Mouse (Mus musculus): ENCODE data around the gene Htra2.
A peak's percentile ranks its signal among the peaks of the same experiment; 100 is the strongest.

Htra2 gene

DNA sequence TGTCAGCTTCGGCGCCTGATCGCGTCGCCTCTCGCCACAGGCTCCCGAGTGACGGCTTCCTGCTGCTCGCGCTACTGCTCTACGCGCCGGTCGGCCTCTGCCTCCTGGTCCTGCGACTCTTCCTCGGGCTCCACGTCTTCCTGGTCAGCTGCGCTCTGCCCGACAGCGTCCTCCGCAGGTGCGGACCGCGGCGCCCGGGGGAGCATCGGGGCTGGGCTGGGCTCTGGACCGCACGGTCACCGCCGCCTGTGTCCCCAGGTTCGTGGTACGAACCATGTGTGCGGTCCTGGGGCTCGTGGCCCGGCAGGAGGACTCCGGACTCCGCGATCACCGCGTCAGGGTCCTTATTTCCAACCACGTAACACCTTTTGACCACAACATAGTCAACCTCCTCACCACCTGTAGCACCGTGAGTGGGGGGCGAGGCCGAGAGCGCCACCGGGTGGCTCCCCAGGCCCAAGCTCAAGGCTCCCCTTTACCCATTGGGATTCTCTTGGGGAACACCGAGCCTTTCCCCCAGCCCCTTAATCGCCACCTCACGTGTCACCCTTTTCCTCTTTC, at the start of gene Htra2:
TSS of gene Htra2 (minus strand) at position 403 of the 561 bp plus-strand sequence.
- DNase-seq (ENCODE audit: low spot score in 2 of 2): no peak

GRCm38 (mm10) chr6:83104158-83104557, 49.1 kb upstream of the Htra2 start:
- DNase-seq (ENCODE audit: low spot score in 2 of 2): no peak

DNA sequence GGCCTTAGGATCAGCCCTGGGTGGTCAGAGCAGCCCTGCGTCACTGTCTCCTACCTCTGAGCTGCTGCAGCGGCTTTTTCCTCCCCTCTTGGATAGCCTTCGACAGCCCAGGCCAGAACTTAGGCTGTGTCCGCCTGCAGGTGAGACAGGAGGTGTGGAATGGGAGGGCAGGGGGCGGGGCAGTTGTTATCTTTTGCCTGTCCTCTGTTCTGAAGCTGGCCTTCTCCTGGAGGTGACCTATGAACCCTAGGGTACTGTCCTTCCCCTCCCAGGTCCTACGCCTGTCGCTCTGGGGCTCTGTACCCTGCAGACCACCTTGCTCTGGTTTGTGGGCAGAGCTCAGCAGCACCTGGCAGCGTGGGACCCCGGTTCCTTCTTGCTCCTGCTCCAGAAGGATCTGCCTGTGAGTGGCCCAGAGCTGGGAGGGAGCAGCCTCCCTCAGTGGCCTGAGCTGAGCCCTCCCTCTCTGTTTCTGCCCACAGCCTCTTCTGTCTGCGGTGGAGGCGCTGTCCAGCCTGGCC, 48.1 kb upstream of the Htra2 start:
- DNase-seq (ENCODE audit: low spot score in 2 of 2): no peak

GRCm38 (mm10) chr6:83101688-83102556, 46.8 kb upstream of the Htra2 start:
- peak; percentile 81 to 85 for DNase-seq (ENCODE audit: low spot score in 2 of 2)

- peak in 1 of 2 experiments; percentile 93 for DNase-seq (ENCODE audit: low spot score in 2 of 2)
These were observed 46.2 kb upstream of the Htra2 start, which contains the start of the genes Ccdc142 and Gm42688 for GRCm38 (mm10) chr6:83101316-83101687. Gene Ccdc142 (plus strand): TSS chr6:83101601. Gene Gm42688 (plus strand): TSS chr6:83101617.

DNA sequence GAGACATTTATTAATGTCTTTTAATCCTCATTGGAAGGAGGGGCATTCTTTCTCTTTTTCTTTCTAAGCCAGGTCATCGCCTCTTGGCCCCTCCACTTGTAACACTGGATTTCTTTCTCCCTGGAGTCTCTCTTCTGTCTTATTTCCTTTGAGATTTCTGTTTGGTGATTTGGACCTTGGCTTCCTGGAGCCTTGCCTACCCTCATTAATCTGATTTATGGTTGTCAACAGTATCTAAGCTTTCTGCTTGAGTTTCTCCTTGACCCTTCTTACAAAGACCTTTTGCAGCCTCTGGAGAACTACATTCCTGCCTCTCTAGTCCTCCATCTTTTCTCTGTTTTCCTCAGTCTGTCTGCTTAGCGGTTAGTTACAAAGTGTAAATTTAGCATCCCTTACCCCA, 43.3 kb upstream of the Htra2 start:
- DNase-seq (ENCODE audit: low spot score in 2 of 2): no peak

- no peak for DNase-seq (ENCODE audit: low spot score in 2 of 2)
These were observed 40.9 kb upstream of the Htra2 start for GRCm38 (mm10) chr6:83095968-83096367.

DNA sequence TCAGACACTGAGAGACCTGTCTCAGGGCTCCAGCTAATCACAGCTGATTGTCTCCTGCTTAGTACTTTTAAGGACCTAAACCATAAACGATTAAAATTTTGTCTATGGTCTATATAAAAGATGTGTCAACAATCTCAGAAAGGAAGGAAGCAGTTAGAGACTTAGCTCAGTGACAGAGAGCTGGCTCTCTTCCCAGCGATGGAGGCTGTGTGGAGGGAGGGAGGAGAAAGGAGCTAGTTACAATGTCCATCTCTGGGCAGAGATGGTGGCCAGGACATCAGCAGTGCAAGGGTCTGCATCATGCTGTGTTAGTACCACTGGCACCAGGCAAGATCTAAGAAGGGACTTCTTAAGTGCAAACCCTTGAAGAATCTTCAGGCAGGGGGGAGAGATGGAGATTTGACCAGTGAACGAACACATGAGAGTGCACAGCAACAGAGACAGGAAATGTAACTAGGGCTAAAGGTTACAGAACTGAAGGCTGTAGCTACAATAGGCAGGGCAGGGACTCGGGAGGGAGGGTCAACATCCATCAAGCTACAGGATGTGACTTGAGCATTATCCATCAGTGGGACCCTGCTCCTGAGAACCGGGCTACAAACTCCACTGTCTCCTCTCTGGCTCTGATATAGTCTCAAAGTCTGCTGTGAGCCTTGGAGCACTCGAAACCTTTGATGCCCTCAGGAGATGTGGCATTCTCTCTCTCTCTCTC, 37.5 kb upstream of the Htra2 start:
- no peak for DNase-seq (ENCODE audit: low spot score in 2 of 2)

DNA sequence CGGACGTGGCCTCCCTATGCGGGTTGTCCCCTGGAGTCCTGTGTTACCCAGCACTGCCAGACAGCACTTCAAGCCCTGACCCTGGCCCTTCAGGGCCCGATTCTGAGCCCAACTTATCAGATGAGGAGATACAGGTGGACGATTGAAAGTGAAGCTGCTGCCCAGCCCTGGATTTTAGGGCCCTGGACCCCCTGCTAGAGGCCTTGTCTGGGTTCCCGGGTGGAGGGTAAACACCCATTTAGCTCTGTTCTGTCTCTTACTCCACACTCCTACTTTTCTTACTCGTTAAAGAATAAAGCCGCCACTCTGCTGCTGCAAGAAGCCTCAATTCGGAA, 32.8 kb upstream of the Htra2 start:
- DNase-seq (ENCODE audit: low spot score in 2 of 2): no peak

DNA sequence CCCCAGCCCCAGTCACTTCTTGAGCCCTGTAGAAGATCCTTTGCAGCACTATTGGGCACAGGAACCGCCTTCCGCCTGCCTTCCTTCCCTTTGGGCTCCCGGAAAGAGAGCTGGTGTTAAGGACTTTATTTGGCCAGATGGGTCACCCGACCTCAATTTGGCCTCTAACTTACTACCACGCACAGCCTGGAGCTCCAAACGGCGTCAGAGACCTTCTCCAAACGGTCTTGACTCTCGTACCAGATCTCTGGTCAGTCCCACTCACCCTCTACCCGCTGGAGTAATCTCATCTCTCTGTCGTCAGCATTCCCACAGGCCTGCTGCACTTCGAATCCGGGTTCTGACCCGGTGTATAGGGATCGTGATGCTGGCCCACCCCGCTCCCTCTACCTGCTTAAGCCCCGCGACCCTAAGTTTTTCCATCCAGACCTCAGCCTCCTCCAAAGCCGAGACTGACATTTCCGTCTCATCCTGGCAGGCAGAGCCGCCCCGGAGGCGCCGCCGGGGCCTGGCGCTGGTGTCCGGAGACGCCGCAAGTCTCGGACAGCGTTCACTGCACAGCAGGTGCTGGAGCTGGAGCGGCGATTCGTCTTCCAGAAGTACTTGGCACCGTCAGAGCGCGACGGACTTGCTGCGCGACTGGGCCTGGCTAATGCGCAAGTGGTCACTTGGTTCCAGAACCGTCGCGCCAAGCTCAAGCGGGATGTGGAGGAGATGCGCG, 32.3 kb upstream of the Htra2 start:
- no peak for DNase-seq (ENCODE audit: low spot score in 2 of 2)

DNA sequence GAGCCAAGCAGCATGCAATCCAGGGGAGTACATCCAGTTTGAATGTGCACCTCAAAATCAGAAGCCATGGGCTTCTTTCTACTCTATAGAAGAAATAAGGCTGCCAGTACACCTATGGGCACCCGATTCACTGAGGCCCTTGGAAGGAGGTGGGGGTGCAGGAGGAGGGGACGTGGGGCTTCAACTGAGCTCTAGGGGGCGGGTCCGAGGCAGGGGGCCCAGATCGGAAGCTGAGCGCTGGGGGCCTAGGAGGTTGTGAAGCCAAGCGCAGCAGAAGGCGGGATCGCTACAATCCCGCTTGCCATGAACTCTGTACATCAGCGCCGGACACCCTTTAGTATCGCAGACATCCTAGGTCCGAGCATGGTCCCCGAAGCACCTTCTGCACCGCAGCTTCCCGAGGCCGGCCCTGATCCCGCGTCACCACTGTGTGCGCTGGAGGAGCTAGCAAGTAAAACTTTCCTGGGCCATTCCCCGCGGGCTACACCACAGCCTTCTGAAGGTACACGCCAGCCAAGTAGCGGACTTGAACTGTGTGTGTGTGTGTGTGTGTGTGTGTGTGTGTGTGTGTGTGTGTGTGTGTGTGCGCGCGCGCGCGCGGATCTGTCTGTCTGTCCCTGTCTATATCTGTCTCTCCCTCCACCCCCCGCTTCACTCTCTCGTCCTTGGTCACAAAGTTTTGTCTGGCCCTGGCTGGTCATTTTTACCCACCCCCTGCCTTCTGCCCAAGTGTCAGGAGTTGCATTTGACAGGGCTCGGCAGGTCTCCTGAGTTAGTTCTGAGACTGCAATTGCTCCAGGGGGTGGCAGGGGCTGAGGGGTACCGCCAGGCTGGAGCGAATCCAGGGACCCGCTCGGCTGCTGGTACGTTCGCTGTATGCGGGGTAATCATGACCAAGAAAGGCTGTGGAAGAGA, 31.3 kb upstream of the Htra2 start, which contains the start of gene Lbx2:
TSS of gene Lbx2 (plus strand) at position 247 of the 915 bp plus-strand sequence.
- DNase-seq (ENCODE audit: low spot score in 2 of 2): no peak

GRCm38 (mm10) chr6:83084477-83084876, 29.4 kb upstream of the Htra2 start:
- DNase-seq (ENCODE audit: low spot score in 2 of 2): no peak

DNA sequence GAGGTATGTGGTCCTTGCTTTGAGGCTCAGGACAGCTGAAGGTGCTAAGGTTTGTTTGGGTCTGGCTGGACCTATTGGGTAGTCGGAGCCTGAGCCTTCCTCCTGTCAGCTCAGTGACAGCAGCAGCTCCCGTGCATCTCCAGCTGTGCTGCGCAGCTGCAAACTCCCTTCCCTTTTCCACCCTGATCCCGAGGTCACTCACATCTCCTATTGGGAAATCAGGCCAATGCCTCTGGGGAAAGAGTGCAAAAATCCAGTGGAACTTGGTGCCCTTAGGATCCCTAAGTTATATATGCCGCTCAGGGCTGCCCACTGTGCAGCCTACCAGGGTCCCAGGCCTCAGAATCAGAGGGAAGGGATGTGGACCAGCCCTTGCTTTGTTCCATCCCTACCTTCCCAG, 28.4 kb upstream of the Htra2 start:
- DNase-seq (ENCODE audit: low spot score in 2 of 2): no peak

- DNase-seq (ENCODE audit: low spot score in 2 of 2): no peak
These were observed 25.1 kb upstream of the Htra2 start for GRCm38 (mm10) chr6:83080210-83080609.

GRCm38 (mm10) chr6:83078324-83078858, 23.3 kb upstream of the Htra2 start:
- peak; percentile 100 for DNase-seq (ENCODE audit: low spot score in 2 of 2)

GRCm38 (mm10) chr6:83077630-83078323, 22.7 kb upstream of the Htra2 start, which contains the start of gene Pcgf1:
Gene Pcgf1 (plus strand): TSS chr6:83077869.
- DNase-seq (ENCODE audit: low spot score in 2 of 2): no peak

DNA sequence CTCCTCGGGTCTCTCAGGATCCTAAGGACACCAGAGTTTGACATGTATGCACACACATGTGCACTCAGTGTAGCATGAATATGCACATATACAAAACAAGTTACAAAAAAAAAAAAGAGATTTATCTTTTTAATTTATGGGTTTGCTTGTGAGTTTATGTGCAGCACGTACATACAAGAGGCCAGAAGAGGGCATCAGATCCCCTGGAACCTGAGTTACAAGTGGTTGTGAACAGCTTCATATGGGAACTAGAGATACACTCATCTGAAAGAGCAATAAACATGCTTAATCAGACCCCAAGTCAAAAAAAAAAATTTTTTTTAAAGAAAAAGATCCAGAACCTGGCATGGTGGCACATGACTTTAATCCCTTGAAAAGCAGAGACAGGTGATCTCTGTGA, 19.9 kb upstream of the Htra2 start:
- no peak for DNase-seq (ENCODE audit: low spot score in 2 of 2)

DNA sequence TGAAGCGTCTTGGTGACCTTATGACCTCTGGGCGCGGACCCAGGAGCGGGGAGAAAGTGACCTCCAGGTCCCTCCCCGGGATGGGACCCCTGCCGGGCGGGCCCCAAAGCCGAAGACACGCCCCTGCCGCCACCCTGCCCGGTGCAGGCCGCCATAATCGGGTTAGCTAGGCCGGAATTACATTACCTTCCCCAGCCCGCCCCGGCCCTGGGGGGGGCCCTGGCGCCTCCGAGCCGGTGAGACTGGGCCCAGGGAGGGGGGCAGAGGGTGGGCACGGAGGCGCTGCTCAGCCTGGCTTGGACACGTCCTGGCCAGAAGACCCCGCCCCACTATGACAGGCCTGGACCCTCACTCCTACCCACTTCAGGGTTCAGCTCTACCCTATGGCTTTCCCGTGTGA, 16.1 kb upstream of the Htra2 start:
- DNase-seq (ENCODE audit: low spot score in 2 of 2): no peak

GRCm38 (mm10) chr6:83070311-83071219, 15.5 kb upstream of the Htra2 start:
- peak in 1 of 2 experiments; percentile 47 for DNase-seq (ENCODE audit: low spot score in 2 of 2)
